Mouse (Mus musculus) bone marrow, adult 2 months (tissue): Measurements from ENCODE around the gene Tomm40.

Experiments
- CTCF ChIP-seq: fragments of 200-500 bp; IDR thresholded peaks from 2 replicates; pipeline ENCODE4 v1.5.1; 2011; ENCODE audit warnings: low read length, control low read depth; ENCODE audit not compliant: control insufficient read depth, insufficient read depth
- POLR2A ChIP-seq: fragments of 200-500 bp; IDR thresholded peaks from 2 replicates; pipeline ENCODE4 v1.6.1; 2011; ENCODE audit warnings: low read depth, mild to moderate bottlenecking, control low read depth, low read length, borderline replicate concordance; ENCODE audit not compliant: control insufficient read depth

DNA sequence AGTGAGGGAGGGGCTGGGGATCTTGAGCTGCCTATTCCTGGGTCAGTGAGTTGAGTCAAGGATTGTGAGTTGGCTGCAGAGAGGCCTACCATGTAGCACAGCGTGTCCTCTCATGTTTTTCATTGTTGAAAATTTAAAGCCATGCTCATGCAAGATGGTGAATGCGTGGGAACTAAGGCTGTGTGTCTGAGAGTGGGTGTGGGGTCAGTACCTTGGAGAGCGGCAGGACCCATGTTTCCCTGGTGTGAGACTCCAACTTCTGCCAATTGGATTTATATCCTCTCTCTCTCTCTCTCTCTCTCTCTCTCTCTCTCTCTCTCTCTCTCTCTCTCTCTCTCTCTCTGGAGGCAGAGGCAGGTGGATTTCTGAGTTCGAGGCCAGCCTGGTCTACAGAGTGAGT, 11.3 kb upstream of the Tomm40 start:
- TF ChIP-seq CTCF = no peak
- TF ChIP-seq POLR2A = no peak
